Mouse (Mus musculus): ENCODE measurements at regions not wholly inside any gene's neighbourhood (a gene's known extent, or its start where the extent isn't known, plus 50 kb on each side); places are given as distances from the start of the nearest gene placed in this dataset.

DNA sequence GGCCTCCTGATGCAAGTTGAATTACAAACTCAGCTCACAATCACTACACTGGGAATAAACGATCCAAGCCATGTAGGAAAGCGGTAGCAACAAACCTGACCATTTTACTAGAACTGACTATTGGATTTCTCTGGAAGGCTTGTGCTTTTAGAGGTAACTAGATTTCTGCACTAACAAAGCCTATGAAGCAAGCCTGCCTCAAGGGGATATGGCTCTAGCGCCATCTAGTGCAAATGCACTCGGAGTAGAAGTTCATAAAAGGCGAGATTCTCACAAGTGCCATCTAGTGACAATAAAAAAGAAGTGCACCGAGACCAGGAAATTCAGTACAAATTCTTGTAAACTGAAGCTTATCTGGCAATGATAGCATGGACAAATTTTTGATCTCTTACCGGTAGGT, 364.9 kb upstream of the Fmr1 start:
- DNase-seq = peak; percentile 58

Measured in cerebellum, adult 8-10 months (tissue).